Mouse (Mus musculus) testis, postnatal 10 days (tissue): ENCODE data around the gene Rsbn1.

Source experiments
- DNase-seq: peaks from one replicate; pipeline ENCODE4 v3.0.0; 2021; ENCODE audit warnings: low spot score

The Rsbn1 gene

DNA sequence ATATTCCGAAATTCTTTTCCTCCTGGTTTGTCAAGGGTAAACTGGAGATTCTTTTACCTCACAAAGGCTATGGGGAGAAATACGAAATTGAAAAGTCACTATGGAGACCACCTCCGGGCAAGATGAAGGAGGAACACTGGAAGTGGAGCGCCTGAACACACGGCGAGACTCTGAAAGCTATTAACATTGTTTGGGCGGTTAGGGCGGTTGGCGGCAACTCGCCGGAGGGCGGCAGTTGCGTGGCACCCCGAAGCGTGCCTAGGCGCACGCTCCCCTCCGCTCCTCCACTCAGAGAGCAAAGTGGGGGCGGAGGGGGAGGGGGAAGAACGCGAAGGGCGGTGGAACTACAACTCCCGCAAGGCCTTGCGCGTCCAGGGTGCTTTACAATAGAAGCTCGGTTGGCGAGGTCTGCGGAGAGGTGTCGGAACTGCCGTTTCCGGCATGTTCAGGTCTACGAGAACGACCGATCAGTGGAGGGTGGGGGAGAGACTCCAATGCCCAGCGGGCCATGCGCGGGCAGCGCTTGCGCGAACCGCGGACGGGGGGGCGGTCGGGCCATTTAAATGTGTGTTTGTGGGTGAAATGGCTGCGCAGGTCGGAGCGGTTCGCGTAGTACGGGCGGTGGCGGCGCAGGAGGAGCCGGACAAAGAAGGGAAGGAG is at the start of gene Rsbn1:
Gene Rsbn1 (plus strand): TSS at position 111 of the 660 bp plus-strand sequence.
- peak; percentile 92 for DNase-seq

DNA sequence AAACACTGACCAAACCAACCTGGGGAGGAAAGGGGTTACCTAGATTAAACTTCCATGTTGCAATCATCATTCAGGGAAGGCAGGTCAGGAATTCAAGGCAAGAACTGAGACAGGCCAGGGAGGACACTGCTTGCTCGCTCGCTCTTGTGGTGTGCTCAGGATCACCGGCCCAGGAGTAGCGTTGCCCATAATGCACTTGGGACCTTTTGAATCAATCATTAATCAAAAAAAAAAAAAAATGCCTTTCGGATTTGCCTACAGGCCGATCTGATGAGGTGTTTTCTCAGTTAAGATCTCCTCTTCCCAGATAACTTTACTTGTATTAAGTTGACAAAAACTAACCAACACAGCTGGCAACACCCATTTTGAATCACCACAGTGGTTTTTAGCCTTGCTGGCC is 49.7 kb upstream of the Rsbn1 start:
- no peak for DNase-seq

DNA sequence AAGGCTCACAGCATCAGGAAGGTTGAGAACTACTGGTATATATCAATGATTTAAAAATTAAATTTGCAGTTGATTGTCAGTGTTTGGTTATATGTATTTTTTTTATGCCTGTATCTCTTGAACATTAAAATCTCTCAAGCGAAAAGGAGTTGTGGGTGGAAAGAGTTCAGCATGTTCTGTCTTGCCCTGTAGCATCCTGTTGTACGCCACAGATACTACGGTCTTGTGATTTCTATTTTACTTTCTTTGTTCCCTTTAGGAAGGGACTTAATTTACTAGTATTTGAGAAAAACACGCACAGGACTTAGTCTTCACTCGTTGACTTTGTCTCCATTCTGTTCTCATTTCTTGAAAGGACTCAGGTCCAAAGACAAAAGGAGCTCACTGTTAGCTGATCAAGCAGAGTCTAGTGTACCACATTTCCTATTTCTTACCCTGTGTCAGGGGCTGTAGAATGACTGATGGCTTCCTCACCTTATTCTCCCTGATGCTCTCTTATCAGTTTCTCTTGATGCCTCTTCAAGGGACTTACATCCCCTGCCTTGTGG is 46.4 kb upstream of the Rsbn1 start:
- DNase-seq = no peak

DNA sequence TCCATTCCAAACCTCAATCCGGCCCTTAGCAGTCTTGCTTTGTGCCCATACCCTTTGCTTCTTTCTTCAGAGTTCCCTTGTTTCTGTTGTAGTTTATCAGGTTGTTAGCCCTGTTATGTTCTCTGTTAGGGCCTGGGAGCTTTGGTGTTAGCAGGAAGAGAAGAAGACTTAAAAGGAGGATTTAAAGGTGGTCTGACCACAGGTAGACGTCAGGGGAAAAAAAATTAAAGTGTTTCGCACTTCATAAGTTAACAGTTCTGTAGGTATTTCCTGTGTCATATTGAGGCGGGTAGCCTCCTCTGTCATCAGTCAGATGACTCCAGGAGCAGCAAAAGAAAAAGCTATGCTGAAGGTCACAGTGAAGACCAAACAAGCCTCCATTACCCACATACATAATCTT is 45.9 kb upstream of the Rsbn1 start:
- no peak for DNase-seq

DNA sequence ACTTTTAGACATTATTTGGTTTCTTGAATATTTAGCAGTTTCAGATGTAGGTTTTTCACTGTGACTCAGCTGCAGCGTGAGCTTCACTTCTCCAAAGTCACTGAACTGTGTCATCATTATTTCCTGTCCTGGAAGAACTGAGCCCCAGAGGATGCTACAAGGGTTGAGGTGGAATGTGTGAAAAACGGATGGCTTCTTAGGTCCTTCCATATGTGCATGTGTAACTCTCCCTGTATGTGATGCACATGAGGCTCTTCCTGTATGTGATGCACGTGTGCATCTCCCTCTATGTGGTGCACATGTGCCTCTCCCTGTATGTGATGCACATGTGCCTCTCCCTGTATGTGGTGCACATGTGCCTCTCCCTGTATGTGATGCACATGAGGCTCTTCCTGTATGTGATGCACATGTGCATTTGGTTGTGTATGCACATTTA is 41.2 kb upstream of the Rsbn1 start:
- DNase-seq = no peak

DNA sequence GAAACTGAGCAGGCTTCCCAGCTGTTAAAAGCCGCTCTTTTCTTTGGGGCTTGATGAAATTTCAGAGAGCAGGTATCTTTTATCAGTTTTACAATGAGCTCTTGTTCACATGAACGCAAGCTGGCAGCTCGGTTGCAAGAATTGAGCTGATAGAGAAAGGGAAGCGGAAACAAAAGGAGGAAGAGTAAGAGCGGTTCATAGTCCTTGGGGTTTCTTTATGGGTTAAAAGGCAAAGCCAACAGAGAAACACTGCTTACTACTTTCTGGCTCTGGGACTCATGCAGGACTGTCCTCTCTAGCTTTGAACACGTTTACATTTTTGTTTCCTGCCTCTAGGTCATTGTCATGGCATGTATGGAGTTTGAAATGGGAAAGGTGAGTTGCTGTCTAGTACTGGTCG is 39.6 kb upstream of the Rsbn1 start:
- DNase-seq = no peak

DNA sequence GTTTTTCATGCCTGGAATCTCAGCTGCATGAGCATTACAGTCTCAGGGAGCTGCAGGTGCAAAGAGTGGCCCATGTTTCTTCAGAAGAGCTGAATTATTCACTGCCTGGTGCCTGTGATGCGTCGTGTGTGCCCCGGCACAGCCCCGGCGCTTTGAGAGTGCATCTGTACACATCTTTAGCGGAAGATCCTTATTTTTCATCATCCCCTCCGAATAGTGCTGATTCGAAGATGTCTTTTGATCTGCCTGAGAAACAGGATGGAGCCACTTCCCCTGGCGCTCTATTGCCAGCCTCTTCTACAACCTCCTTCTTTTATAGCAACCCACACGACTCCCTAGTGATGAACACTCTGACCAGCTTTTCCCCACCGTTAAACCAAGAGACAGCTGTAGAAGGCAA is 28.0 kb upstream of the Rsbn1 start:
- DNase-seq = no peak

DNA sequence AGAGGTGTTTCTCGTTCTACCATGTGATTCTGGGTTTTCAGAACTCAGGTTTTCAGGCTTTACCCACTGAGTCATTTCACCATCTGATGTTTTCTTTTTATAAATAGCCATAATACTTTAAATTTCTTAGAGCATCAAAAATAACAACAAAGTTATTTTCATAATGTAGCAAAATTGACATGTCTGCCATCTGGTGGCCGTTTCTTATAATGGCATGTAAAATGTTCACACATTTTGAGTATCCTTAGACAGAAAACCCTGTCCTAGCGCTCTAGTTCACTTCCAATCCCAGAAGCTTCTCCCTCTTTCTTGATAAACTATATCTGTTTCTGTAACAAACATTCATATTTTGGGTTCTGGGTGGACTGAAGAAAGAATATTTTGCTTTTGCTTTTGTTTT is 26.3 kb upstream of the Rsbn1 start:
- DNase-seq = peak; percentile 55

DNA sequence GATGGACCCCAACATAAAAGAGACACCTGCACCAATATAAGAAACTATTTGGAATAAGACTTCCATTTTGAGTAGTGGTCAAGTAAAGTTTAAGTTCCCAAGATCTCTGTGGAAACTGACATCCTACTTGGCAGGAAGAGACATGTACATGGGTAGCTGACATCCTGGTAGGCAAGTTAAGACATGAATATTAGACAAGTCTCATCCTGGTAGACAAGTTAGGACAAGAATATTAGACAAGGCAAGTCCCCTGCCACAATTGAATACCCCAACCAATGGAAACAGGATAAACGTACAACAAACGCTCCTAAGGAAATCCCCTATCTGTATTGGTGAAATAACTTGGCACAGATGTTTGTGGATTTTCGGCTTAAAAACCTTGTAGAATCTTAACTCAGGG is 20.5 kb upstream of the Rsbn1 start:
- no peak for DNase-seq

DNA sequence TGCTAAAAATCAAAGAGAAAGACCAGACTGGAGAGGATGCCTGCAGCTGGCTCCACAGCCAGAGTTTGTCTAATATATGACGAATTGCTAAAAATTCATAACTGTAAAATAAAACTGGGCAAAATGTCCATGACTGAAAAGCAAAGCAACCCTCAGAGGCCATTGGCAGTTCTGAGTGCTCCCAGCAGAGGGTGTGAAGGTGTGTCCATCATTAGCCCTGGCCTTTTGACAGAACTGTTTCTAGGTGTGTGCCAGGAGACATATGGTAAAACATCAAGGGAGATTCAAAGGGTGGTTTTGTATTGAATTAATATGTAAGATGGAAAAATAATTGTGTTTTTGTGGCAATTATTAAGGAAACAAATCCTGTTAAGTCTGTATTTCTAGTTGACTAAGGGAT is 9.2 kb upstream of the Rsbn1 start:
- DNase-seq = peak; percentile 49

DNA sequence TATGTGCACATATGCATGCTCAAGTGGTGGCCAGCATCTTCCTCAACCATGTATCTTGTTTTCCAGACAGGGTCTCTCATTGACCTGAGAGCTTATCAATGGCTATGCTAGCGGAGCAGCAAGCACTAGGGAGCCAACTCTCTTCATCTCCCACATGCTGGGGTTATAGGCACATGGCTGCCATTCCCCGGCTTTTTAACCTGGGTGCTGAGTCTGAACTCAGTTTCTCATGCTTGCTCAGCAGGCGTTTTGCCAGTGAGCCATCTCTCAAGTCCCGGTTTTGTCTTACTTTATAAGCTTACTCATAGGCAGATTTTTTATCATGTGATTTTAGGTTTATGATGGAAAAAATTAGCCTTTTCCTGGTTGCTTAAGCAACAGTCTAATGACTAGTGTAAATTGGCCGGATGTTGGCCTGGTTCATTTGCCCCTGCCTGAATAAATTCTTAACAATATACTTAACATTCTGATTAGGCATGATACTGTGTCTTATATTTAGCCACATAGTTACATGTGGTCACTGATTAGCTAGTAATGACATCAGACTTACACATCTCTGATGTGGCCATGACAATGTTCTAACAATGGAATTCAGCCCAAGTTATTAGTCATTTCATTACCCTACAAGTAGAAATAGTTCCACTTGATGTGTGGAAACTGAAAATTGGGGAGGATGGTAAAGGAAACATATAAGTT is 6.4 kb upstream of the Rsbn1 start:
- no peak for DNase-seq

DNA sequence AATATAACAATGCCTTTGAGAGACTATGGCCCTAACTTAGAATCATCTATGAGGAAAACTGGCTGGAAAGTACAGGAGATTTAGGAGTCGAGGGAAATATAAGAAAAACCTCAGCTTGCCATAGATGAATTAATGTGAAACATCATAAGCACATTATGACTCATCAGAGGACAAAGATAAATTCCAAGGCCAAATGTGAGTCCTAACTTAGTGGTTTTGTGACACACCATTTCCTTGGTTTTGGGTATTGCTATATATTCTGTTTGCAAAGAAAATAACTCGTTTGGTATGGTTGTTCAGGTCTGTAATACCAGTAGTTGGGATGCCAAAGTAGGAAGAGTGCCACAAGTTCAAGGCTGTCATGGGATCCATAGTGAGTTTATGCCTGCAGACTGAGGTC is 5.1 kb upstream of the Rsbn1 start:
- DNase-seq = no peak

DNA sequence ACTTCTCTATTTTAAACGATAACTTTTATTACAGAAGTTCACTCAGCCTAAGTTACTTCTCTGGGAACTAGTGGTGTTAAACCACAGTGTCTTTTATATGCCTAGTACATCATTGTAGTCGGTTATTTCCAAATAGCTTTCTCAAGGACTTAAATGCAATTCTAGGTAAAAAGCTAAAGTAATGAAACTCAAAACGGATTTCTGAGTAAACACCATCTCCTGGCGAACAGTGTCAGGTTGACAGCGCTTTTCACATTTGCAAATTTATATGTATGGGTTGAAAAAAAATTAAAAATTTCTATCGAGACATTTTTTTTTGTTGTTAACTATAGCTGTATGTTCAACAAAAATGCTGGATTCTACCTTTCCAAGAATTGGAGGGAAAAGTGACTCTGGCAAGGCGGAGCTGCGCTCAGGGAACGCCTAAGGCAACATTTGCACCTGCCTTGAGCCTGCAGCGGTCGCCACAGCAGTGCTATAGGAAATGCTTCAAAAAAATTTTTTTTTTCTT is 414 bp upstream of the Rsbn1 start:
- no peak for DNase-seq

DNA sequence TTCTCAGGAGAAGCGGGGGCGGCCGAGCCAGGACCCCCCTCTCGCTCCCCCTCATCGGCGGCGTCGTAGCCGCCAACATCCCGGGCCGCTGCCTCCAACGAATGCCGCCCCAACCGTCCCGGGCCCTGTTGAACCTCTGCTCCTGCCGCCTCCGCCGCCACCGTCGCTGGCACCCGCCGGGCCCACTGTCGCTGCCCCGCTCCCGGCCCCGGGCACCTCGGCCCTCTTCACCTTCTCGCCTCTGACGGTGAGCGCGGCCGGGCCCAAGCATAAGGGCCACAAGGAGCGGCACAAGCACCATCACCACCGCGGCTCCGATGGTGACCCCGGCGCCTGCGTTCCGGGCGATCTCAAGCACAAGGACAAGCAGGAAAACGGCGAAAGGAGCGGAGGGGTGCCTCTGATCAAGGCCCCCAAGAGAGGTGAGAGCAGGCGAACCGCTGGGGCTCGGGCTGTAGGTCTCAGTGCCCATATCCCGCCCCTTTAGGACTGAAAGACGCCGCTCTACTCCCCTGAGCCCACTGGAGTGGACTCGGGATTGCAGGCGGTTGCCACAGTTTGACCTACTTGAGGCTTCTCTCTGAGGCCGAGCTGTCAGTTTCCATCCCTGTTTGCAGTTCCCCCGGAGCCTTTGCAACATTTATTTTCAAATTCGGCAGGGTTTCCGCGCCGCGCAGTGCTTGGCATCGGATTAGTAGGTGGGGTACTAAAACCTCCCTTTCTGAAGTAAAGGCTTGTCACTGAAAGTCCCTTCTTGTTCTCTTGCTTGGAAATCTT is 1.0 kb downstream of the Rsbn1 start:
- peak; percentile 73 for DNase-seq

DNA sequence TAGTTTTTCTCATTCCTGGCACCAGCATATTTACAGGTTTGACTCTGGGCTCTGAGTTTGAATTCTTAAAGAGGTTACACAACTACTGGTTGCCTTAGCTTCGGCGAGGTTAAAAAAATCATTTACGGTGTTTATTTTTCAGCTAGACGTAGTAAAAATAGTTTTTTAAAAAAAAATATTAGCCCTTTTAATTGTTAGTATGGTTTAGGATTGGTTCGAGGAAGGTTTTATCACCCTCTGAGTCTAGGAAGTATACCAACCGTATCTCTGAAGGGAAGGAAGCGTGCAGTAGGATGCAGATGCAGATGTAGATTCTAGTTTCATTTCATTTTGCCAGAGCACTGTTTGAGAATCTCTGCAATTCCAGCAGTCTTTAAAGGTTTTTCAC is 1.6 kb downstream of the Rsbn1 start:
- no peak for DNase-seq

DNA sequence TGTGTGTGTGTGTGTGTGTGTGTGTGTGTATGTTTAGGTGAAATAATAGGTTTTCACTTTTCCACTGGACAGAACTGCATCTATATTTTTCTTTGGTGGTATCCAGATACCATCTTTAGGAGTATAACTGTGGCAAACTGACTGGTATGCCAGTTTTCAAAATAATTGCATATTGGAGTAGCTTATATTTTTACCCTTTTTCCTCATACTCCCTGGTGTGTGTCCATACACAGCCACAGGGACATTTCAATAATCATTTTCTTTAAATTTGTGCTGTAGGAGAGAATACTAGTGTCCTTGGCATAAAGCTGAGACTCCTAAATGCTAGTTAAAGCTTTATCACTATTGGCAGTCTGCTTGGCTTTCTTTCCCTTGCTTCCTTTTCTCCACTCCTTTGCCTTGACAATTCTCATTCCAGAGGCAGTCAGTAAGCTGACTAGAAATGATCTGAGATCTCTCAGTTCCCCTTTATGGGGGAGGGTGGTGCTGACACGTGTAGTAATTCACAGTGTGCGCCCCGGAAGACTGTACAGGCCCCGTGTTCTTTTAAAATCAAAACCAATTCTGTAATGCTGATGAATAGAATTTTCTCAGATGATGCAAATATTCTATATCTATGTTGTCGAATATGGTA is 2.4 kb downstream of the Rsbn1 start:
- no peak for DNase-seq

DNA sequence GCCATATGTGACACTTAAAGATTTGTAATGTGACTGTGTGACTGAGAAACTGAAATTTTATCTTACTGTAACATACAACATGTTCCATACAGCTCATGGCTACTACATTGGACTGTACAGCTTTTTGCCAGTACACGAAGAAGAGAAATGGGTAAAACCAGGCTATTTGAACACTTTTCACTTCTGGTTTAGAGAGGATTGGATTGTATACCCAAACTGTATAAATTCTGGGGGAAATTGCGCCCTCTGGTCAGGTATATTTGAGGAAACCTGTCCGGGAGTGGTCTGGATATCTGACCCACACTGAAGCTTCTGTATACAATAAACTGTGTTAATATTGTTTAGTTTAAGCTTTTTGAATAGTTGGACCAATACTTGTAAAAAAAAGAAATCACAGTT is 2.9 kb downstream of the Rsbn1 start:
- no peak for DNase-seq

DNA sequence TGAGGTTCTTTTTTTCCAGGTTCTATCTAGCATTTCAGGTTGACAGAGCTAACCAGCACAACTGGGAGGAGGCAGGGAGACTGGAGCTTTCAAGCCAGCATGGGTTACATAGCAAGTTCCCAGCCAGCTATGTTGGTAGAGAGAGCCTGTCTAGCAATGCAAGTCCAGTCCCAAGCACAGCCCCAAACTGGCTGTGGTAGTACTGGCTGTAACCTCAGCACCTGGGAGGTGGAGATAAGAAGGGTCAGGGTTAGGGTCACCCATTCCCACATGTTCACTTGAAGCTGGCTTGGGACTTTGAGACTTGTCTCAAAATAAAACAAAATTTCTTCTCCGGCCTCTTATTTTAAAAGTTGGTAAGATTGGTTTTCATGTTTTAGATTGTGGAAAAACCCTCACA is 6.2 kb downstream of the Rsbn1 start:
- DNase-seq = no peak

DNA sequence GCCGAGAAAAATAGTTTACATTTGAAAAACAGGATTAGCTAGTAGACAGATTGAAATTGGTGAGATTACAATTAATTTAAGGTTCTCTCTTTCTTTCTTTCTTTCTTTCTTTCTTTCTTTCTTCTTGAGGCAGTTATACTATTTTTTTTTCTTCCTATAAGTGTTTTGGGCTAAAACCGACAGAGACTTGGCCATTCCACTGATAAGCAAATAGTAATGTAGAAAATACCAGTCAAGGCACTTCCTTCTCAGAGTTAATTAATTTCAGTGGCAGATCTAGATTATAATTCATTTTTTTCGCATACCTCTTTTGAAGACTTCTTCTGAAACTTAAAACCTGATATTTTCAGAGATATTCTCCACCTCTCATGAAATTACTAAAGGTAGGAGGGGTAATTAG is 11.4 kb downstream of the Rsbn1 start:
- no peak for DNase-seq

DNA sequence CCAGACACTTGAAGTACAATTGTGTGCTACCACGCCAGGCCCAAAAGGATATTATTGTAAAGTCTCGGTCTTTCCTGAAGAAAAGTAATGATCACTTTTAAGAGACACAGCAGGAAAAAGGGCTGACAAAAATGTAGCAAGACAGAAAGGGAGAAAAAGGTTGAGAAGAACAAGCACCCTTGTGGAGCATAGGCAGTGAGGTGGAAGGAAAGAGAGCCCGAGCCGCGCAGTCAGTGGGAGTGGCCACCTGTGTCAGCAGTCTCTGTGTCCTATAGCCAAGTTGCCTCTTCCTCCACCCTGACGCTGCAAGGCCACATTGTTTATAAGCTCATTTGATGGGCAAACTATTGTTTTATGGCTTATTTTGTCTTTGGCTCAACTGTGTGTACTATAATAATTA is 13.6 kb downstream of the Rsbn1 start:
- no peak for DNase-seq

DNA sequence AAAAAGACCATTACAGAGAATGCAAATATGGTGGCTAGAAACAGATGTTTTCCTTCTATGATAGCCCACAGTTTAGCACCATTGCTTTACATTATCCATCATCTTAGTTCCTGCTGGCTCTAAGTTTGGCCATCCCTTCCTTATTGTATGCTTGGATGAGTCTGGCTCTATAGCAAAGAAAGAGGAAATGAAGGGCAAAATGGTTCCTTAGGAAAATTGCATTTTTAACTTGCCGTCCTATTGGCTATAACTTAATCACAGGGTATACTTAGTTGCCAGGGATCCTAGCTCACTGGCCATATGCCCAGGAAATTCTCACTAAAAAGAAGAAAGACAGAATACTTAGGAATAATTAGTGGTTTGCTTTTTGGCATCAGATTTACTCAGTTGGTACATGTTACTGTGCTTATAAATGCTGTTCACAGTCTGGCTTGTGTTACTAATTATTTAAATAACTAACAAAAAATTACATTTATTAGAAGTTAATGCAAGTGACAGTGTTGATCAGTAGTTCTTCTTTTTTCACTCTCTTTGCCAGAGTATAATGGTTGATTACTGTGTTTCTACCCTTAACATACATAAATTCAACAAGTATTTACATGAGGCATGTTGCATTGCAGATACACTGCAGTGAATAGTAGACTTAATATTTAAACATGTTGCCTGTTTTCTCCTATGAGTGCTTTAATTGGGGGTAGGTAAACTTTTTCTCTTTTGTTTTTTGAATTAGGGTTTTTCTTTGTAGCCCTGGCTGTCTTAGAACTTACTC is 31.1 kb downstream of the Rsbn1 start:
- no peak for DNase-seq

DNA sequence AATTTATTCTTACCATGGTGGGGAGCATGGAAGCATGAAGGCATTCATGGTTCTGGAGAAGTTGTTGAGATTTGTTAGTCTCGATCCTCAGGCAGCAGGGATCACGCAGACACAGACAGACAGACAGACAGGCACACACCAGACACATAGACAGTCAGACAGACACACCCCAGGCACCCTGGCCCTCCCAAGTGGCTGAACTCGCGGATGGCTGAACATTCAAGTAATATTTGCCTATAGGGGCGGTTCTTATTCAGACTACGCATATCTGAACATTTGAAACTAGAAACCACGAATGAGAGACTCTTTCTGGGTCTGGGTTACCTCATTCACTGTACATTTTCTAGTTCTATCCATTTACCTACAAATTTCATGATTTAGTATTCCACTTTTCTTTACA is 34.7 kb downstream of the Rsbn1 start:
- no peak for DNase-seq
